Mouse (Mus musculus): ENCODE measurements around the gene Vmn1r71. TPM values are rescaled to one million over a fixed set of nuclear protein-coding genes. Genes with fewer than 3 reads are reported as not detected.
"Not testable (repeated sequence)": the region's sequence is repeated elsewhere in the genome, so short reads cannot be mapped to it uniquely, and the experiment has no call there.

Gene Vmn1r71
- polyA plus RNA-seq (2012; rRNA removed), result not detected in 2 replicates

DNA sequence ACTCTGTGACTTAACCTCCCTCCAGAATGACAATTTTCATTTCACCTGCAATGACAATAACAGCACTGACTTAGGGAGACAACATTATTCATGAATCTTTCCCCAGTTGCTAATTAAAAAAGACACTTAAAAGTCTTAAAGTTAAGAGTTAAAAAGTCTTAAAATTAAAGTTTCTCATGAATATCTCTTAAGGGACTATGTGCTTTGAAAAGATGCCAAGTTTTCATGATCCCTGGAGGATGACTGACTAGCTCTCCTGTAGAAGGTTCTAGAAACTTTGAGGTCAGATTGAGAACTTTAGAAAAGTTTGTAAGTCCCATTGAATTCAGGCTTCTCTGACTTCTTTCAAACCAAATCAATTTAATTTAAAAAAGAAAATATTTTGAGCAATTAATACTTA is at the start of gene Vmn1r71:
Vmn1r71 (minus strand) TSS at position 101 of the 400 bp plus-strand sequence.
- Histone ChIP-seq H3K4me3 (ENCODE audit: low read depth, low read length) (no peak within 1 kb of the TSS), H3K36me3 (ENCODE audit: control insufficient read depth, insufficient read depth, low read length) (no peaks in the 10 kb centered on the region), H3K27me3 (ENCODE audit: control insufficient read depth, insufficient read depth, low read length) (no peaks in the 10 kb centered on the region), H3K27ac (ENCODE audit: insufficient read depth, low read depth, low read length) (no peak within 1 kb of the TSS), H3K4me1 (ENCODE audit: control insufficient read depth, insufficient read depth, insufficient read length, low read length) (no peaks in the 10 kb centered on the region)
- TF ChIP-seq POLR2A (IDR thresholded peaks at IDR 0.05; ENCODE audit: low read depth, low read length) (no peak), CTCF (IDR thresholded peaks at IDR 0.05; ENCODE audit: extremely low read depth, insufficient read length, insufficient replicate concordance, low read depth, low read length) (no peak)

DNA sequence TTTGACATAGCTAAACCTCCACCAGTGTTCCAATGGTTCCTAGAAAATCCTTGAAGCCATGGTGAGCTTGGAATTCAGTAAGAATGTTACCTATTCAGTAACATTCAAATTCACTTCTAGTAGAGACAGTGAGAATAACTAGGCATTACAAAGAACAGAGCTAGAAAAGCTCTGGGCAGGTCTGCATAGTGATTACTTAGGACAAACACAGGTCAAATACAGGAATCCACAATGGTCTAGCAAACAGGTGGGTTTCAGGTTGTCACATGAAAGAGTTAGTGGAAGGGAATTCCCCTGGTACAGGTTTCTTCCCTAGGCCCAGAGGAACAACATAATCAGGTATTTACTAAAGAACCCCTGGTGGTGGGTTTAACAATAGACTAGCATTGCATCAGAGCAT is 3.4 kb upstream of the Vmn1r71 start:
- not testable (repeated sequence) for H3K36me3 ChIP-seq (ENCODE audit: control insufficient read depth, insufficient read depth, low read length); H3K27me3 ChIP-seq (ENCODE audit: control insufficient read depth, insufficient read depth, low read length); H3K27ac ChIP-seq (ENCODE audit: insufficient read depth, low read depth, low read length); H3K4me3 ChIP-seq (ENCODE audit: low read depth, low read length); H3K4me1 ChIP-seq (ENCODE audit: control insufficient read depth, insufficient read depth, insufficient read length, low read length)

Other genes starting within 250 kb of the Vmn1r71 start
- not detected in 2 replicates for gene Vmn1r68, start 195.9 kb downstream of the Vmn1r71 start, polyA plus RNA-seq (2012; rRNA removed)
- not detected in 2 replicates for gene Vmn1r69, start 140.7 kb downstream of the Vmn1r71 start, polyA plus RNA-seq (2012; rRNA removed)
- gene Vmn1r70, start 122.8 kb downstream of the Vmn1r71 start, polyA plus RNA-seq (2012; rRNA removed), result not detected in 2 replicates
- gene Nlrp4b, start 66.6 kb downstream of the Vmn1r71 start, polyA plus RNA-seq (2012; rRNA removed), result not detected in 2 replicates
- not detected in 2 replicates for gene Zscan4b, start 150.7 kb upstream of the Vmn1r71 start, polyA plus RNA-seq (2012; rRNA removed)

All from small intestine, adult 2 months (tissue).